Mouse (Mus musculus) CH12.LX (cell line): ENCODE measurements around the gene Ap3s2.

Experiments
- JUND ChIP-seq: conservative IDR thresholded peaks from 2 replicates; pipeline ENCODE4 v1.6.1; 2011; ENCODE audit warnings: low read depth, low read length, improper control_type of control experiment
- MAX ChIP-seq: IDR thresholded peaks from 2 replicates; pipeline ENCODE4 v1.6.1; 2011; ENCODE audit warnings: low read length, improper control_type of control experiment
- POLR2A ChIP-seq: IDR thresholded peaks from 2 replicates; pipeline ENCODE4 v1.6.1; 2011; ENCODE audit warnings: low read depth, mild to moderate bottlenecking, improper control_type of control experiment, low read length

DNA sequence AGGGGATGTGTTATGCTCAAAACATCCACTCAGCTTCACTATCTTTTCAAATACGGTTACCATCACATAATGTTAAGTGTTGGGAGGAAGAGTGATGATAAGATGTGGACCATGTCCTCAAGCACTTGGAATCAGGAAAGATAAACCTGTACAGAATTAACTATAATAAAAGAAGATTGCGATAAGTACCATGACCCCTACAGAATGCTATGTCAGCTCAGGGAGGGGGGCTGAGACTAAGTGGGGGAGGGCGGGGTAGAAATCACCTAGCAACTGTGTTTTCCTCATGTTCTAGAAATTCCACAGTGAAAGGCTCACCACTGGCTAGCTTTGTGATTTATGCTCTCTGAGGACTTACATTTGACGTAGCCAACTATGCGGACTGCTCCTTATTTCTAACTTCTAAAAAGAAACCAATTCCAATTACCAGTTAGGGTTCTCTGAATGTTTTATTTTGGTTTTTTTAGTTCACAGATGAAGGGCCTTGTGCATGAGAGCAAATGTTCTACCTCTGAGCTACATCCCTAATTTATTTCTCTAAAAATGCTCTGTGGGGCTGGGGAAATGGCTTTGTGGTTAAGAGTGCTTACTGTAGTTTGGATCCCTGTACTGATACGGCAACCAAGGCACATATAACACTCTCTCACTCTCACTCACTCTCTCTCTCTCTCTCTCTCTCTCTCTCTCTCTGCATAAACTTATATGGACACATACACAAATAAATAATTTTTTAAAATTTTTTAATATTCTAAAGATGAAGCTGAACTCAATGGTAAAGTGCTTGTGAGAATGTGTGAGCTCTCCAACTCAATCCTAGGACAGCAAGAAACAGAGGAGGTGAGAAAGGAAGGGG is 27.6 kb downstream of the Ap3s2 start:
- TF ChIP-seq JUND: no peak
- no peak for TF ChIP-seq MAX
- no peak for TF ChIP-seq POLR2A
